Mouse (Mus musculus) central nervous system, embryonic 11.5 days (tissue): ENCODE measurements around the gene Mthfd1l. TPM values are rescaled to one million over a fixed set of nuclear protein-coding genes. Genes with fewer than 3 reads are reported as not detected.

ENCODE experiments used
- polyA plus RNA-seq: library from polyadenylated mRNA; depleted of rRNA; stranded (reverse); fragments of >200 nt; gene quantifications from 2 replicates; pipeline ENCODE4 v1.2.3, GENCODE M21; 2012; rRNA removed

The Mthfd1l gene
- polyA plus RNA-seq = 11.5 and 16.1 TPM in 2 replicates

GRCm38 (mm10) chr10:3972981-3973588 is at the start of gene Mthfd1l:
Mthfd1l (plus strand) TSS chr10:3973118.

Other genes starting within 250 kb of the Mthfd1l start
- 9.0 and 11.7 TPM in 2 replicates for gene Plekhg1, start 232.8 kb upstream of the Mthfd1l start, polyA plus RNA-seq